Comparison of ENCODE assay signal across 25 mouse cellular contexts in genomic region chr7:131037083-131037482, GRCm38 (mm10). TPM values are rescaled to one million over a fixed set of nuclear protein-coding genes. Genes with fewer than 3 reads are reported as not detected.
DNase-seq lines count a peak whose midpoint lies in the region; ATAC-seq and TF ChIP-seq lines count a peak whose summit lies in the region.
"Had no signal": no experiment of that assay in that cellular context is flagged by ENCODE, and none has a peak within 500 bp of the region (broad histone marks: within the 10 kb centered on the region; RNA-seq: fewer than 3 reads in every experiment).

No protein-coding gene starts in this region.

- no peaks in the 10 kb centered on the region for H3K36me3 ChIP-seq in intestine, embryonic 15.5 days
- no peaks in the 10 kb centered on the region for H3K36me3 ChIP-seq in intestine, postnatal 0 days (ENCODE audit: control insufficient read depth, insufficient read depth)
- H3K36me3 ChIP-seq in stomach, postnatal 0 days (ENCODE audit: control insufficient read depth, insufficient read depth, low read length) = no peaks in the 10 kb centered on the region
- H3K36me3 ChIP-seq: embryonic facial prominence, embryonic 10.5 days; embryonic facial prominence, embryonic 12.5 days; forebrain, embryonic 15.5 days; G1E had no signal

- no peaks in the 10 kb centered on the region for H3K27me3 ChIP-seq in intestine, embryonic 15.5 days (replicated peaks)
- H3K27me3 ChIP-seq in intestine, postnatal 0 days (replicated peaks; ENCODE audit: control insufficient read depth, insufficient read depth, low read length) = no peaks in the 10 kb centered on the region
- H3K27me3 ChIP-seq in stomach, postnatal 0 days (ENCODE audit: control insufficient read depth, insufficient read depth, low read length) = no peaks in the 10 kb centered on the region
- H3K27me3 ChIP-seq: embryonic facial prominence, embryonic 12.5 days; forebrain, embryonic 13.5 days; forebrain, embryonic 15.5 days; Patski had no signal

- no peak for TF ChIP-seq CTCF in intestine, postnatal 0 days (IDR thresholded peaks at IDR 0.05; ENCODE audit: low read depth)
- TF ChIP-seq CTCF in stomach, postnatal 0 days (IDR thresholded peaks at IDR 0.05; ENCODE audit: low read depth) = no peak

- H3K4me2 ChIP-seq in intestine, embryonic 15.5 days (replicated peaks) = no peak overlapping the region
- no peak overlapping the region for H3K4me2 ChIP-seq in intestine, postnatal 0 days (replicated peaks; ENCODE audit: low read depth)
- H3K4me2 ChIP-seq in stomach, postnatal 0 days (replicated peaks; ENCODE audit: low read depth) = no peak overlapping the region
- H3K4me2 ChIP-seq: embryonic facial prominence, embryonic 12.5 days; forebrain, embryonic 13.5 days; forebrain, embryonic 15.5 days had no signal

- no peak for DNase-seq in stomach, postnatal 0 days (ENCODE audit: low spot score)
- no peak for DNase-seq in heart, postnatal 4 days
- DNase-seq in right cerebral cortex, postnatal 4 days = no peak
- DNase-seq: adrenal gland, adult 8-10 months; adrenal gland, postnatal 14 days; adrenal gland, postnatal 36 days; B cell, adult 2 months; cerebellum, adult 11-12 months; cerebellum, adult 2 months; cerebellum, adult 9-10 months; cerebellum, postnatal 10 days; cerebellum, postnatal 25 days had no signal

- no peak overlapping the region for H3K9ac ChIP-seq in intestine, embryonic 15.5 days
- no peak overlapping the region for H3K9ac ChIP-seq in intestine, postnatal 0 days (ENCODE audit: low read depth, low read length)
- no peak overlapping the region for H3K9ac ChIP-seq in stomach, postnatal 0 days (ENCODE audit: low read length)
- H3K9ac ChIP-seq: embryonic facial prominence, embryonic 12.5 days; forebrain, embryonic 13.5 days; forebrain, embryonic 15.5 days had no signal

- no peaks in the 10 kb centered on the region for H3K9me3 ChIP-seq in intestine, embryonic 15.5 days
- no peaks in the 10 kb centered on the region for H3K9me3 ChIP-seq in intestine, postnatal 0 days (ENCODE audit: control insufficient read depth)
- no peaks in the 10 kb centered on the region for H3K9me3 ChIP-seq in stomach, postnatal 0 days (ENCODE audit: control insufficient read depth, low read length)
- H3K9me3 ChIP-seq: embryonic facial prominence, embryonic 10.5 days; embryonic facial prominence, embryonic 12.5 days; forebrain, embryonic 13.5 days; forebrain, embryonic 15.5 days had no signal

- 62% methylated on average over 2 of the region's 2 CpGs for WGBS in intestine, embryonic 15.5 days
- 43% methylated on average over 2 of the region's 2 CpGs for WGBS in intestine, postnatal 0 days
- WGBS in stomach, postnatal 0 days = 63% methylated on average over 2 of the region's 2 CpGs

- no peak for TF ChIP-seq EP300 in stomach, postnatal 0 days (optimal IDR thresholded peaks at IDR 0.05)

- peak; percentile 65 for ATAC-seq in intestine, embryonic 15.5 days
- ATAC-seq in intestine, postnatal 0 days = 0 out of 2 replicates have a peak, but pooled peaks have one; percentile 51
- ATAC-seq in stomach, postnatal 0 days (ENCODE audit: low FRiP score, low TSS enrichment) = peak; percentile 65; the same call in 1 of the 2 replicates
- ATAC-seq: activated CD4-positive, CD25-positive, alpha-beta regulatory T cell, adult 4 months; CD4-positive, CD25-positive, alpha-beta regulatory T cell, adult 4 months; forebrain, embryonic 13.5 days; forebrain, embryonic 15.5 days; Patski had no signal

- H3K4me1 ChIP-seq in intestine, embryonic 15.5 days (replicated peaks) = no peaks in the 10 kb centered on the region
- H3K4me1 ChIP-seq in intestine, postnatal 0 days (replicated peaks; ENCODE audit: control insufficient read depth, insufficient read depth, low read length) = no peaks in the 10 kb centered on the region
- H3K4me1 ChIP-seq in stomach, postnatal 0 days (replicated peaks; ENCODE audit: control insufficient read depth, insufficient read depth) = no peaks in the 10 kb centered on the region
- H3K4me1 ChIP-seq: embryonic facial prominence, embryonic 10.5 days; embryonic facial prominence, embryonic 12.5 days; forebrain, embryonic 13.5 days; forebrain, embryonic 15.5 days had no signal

- no peak overlapping the region for H3K27ac ChIP-seq in intestine, embryonic 15.5 days
- H3K27ac ChIP-seq in intestine, postnatal 0 days (ENCODE audit: low read depth, low read length) = no peak overlapping the region
- H3K27ac ChIP-seq in stomach, postnatal 0 days (replicated peaks) = no peak overlapping the region
- H3K27ac ChIP-seq: embryonic facial prominence, embryonic 10.5 days; embryonic facial prominence, embryonic 12.5 days; forebrain, embryonic 13.5 days; forebrain, embryonic 15.5 days had no signal

- no peak overlapping the region for H3K4me3 ChIP-seq in intestine, embryonic 15.5 days (replicated peaks)
- H3K4me3 ChIP-seq in intestine, postnatal 0 days (ENCODE audit: low read depth, low read length) = no peak overlapping the region
- no peak overlapping the region for H3K4me3 ChIP-seq in stomach, postnatal 0 days (ENCODE audit: low read depth, low read length)
- H3K4me3 ChIP-seq: embryonic facial prominence, embryonic 10.5 days; embryonic facial prominence, embryonic 12.5 days; forebrain, embryonic 13.5 days; forebrain, embryonic 15.5 days had no signal

RNA-seq across cellular contexts. Expression of gene Dmbt1, which starts 5.2 kb away (rescaled TPM):
- polyA plus RNA-seq in intestine, embryonic 15.5 days (2015; fragmentation: Nextera tagmentation; extraction: Ambion mirVana) = 126 and 138 TPM in 2 replicates
- polyA plus RNA-seq in intestine, postnatal 0 days (2015; fragmentation: Nextera tagmentation; extraction: Ambion mirVana) = 104 and 121 TPM in 2 replicates
- 167 and 174 TPM in 2 replicates for polyA plus RNA-seq in stomach, postnatal 0 days (2015; fragmentation: Nextera tagmentation; extraction: Ambion mirVana)
- total RNA-seq in heart, postnatal 4 days (2021) = not detected
- total RNA-seq: adrenal gland, adult 18-20 months; adrenal gland, adult 8-10 months; adrenal gland, postnatal 14 days; adrenal gland, postnatal 36 days; CH12.LX had no signal
- polyA plus RNA-seq: activated CD4-positive, CD25-positive, alpha-beta regulatory T cell, adult 4 months; CD4-positive, CD25-positive, alpha-beta regulatory T cell, adult 4 months; embryonic facial prominence, embryonic 10.5 days; embryonic facial prominence, embryonic 12.5 days; forebrain, embryonic 11.5 days; forebrain, embryonic 15.5 days; G1E; Patski had no signal
